In genomic region chr14:60771057-60771456, GRCm38 (mm10) we compare ENCODE assay signal across 8 mouse cellular contexts. TPM values are rescaled to one million over a fixed set of nuclear protein-coding genes. Genes with fewer than 3 reads are reported as not detected.
DNase-seq lines count a peak whose midpoint lies in the region; TF ChIP-seq lines count a peak whose summit lies in the region.

No protein-coding gene starts in this region.

- WGBS in macrophage (ENCODE audit: missing documents) = 2% methylated on average over 8 of the region's 8 CpGs

- peak overlapping the region; percentile 46 for H3K4me3 ChIP-seq in left cerebral cortex, adult 2 months
- peak overlapping the region; percentile 15; the same call in 1 of the 2 replicates for H3K4me3 ChIP-seq in macrophage (ENCODE audit: inconsistent target)

- intact Hi-C loops in left cerebral cortex, adult 2 months (cut with DNase I) = loop anchor here (2.0 to 5.0 kb wide), 3 partner anchors 60 to 258 kb away; no protein-coding TSS in a partner anchor

- peak; percentile 95 for TF ChIP-seq CTCF in left cerebral cortex, adult 2 months (IDR thresholded peaks at IDR 0.05)

- H3K36me3 ChIP-seq in macrophage (ENCODE audit: inconsistent target) = no peaks in the 10 kb centered on the region

- no peak overlapping the region for H3K27ac ChIP-seq in left cerebral cortex, adult 2 months
- H3K27ac ChIP-seq in macrophage = no peak overlapping the region

- H3K79me2 ChIP-seq in macrophage (ENCODE audit: inconsistent target) = no peaks in the 10 kb centered on the region

- peak; percentile 69 for DNase-seq in T-cell, adult 2 months (ENCODE audit: low spot score)
- DNase-seq in cerebellum, postnatal 36 days = peak; percentile 82 to 86
- DNase-seq in frontal cortex, postnatal 36 days (ENCODE audit: low spot score in 2 of 2) = peak; percentile 74 to 81
- peak; percentile 35 for DNase-seq in hindlimb bud, embryonic 11.5 days (ENCODE audit: extremely low spot score, low read depth, low spot score)
- DNase-seq in left cerebral cortex, adult 2 months (ENCODE audit: extremely low spot score in 1 of 2, low spot score in 2 of 2) = peak; percentile 61 to 66
- peak; percentile 82 to 84 for DNase-seq in right cerebral cortex, adult 2 months (ENCODE audit: low spot score in 2 of 2)
- peak; percentile 34 to 76 for DNase-seq in urinary bladder, postnatal 4 days (ENCODE audit: low spot score in 2 of 2)

RNA-seq across cellular contexts. Expression of gene C1qtnf9, which starts 3.1 kb away (rescaled TPM):
- under 1 TPM; 0.23 to 0.30 TPM for total RNA-seq in left cerebral cortex, adult 2 months (2021)
- not detected for total RNA-seq in macrophage (2018; cell fraction: chromatin; rRNA removed)
- not detected for total RNA-seq in macrophage (2018; cell fraction: cytosol; rRNA removed)
- total RNA-seq in macrophage (2018; cell fraction: nucleus; rRNA removed) = not detected
- polyA plus RNA-seq in macrophage (2018) = not detected in 3 replicates

RNA-seq across cellular contexts. Expression of gene Mipep, which starts 13.3 kb away (rescaled TPM):
- 10 to 100 TPM; 24.9 to 25.3 TPM for total RNA-seq in left cerebral cortex, adult 2 months (2021)
- 10 to 100 TPM in 13 of 26 experiments, 1 to 10 TPM in 13; 1.8 to 15.3 (median 10.0) TPM for total RNA-seq in macrophage (2018; cell fraction: chromatin; rRNA removed)
- 1 to 10 TPM; 4.5 to 7.1 (median 5.7) TPM for total RNA-seq in macrophage (2018; cell fraction: cytosol; rRNA removed)
- total RNA-seq in macrophage (2018; cell fraction: nucleus; rRNA removed) = 10 to 100 TPM in 4 of 26 experiments, 1 to 10 TPM in 22; 2.0 to 12.6 (median 7.1) TPM
- polyA plus RNA-seq in macrophage (2018) = 4.1 to 8.9 TPM (median 5.8 TPM) in 3 replicates
